Mouse (Mus musculus) right cerebral cortex, postnatal 25 days (tissue): ENCODE results near the gene Wdr47.
"Not testable (repeated sequence)": the region's sequence is repeated elsewhere in the genome, so short reads cannot be mapped to it uniquely, and the experiment has no call there.

ENCODE experiments used
- DNase-seq: peaks from one replicate; pipeline ENCODE4 v3.0.0; 2022

Wdr47 gene

GRCm38 (mm10) chr3:108639412-108639811, 48.3 kb downstream of the Wdr47 start:
- DNase-seq = no peak

- DNase-seq = no peak
Measured at GRCm38 (mm10) chr3:108640998-108641397, 49.9 kb downstream of the Wdr47 start.

GRCm38 (mm10) chr3:108644856-108645255, 53.8 kb downstream of the Wdr47 start:
- DNase-seq = no peak

GRCm38 (mm10) chr3:108646036-108646435, 55.0 kb downstream of the Wdr47 start:
- DNase-seq = no peak

- DNase-seq = not testable (repeated sequence)
Measured at GRCm38 (mm10) chr3:108647681-108648080, 56.6 kb downstream of the Wdr47 start.

GRCm38 (mm10) chr3:108652866-108653642, 62.0 kb downstream of the Wdr47 start:
- DNase-seq = no peak

GRCm38 (mm10) chr3:108653710-108654379, 62.8 kb downstream of the Wdr47 start, which contains the start of gene Clcc1:
Gene Clcc1, plus strand, starts transcription at chr3:108653913.
- peak; percentile 96 for DNase-seq

- no peak for DNase-seq
Measured at GRCm38 (mm10) chr3:108654566-108654965, 63.5 kb downstream of the Wdr47 start.

GRCm38 (mm10) chr3:108655486-108655885, 64.4 kb downstream of the Wdr47 start:
- DNase-seq = no peak

- DNase-seq = no peak
Measured at GRCm38 (mm10) chr3:108658612-108659011, 67.5 kb downstream of the Wdr47 start.

GRCm38 (mm10) chr3:108660941-108661340, 69.9 kb downstream of the Wdr47 start:
- DNase-seq = no peak

- DNase-seq = no peak
Measured at GRCm38 (mm10) chr3:108676616-108677015, 85.5 kb downstream of the Wdr47 start.

- DNase-seq = no peak
Measured at GRCm38 (mm10) chr3:108681004-108681403, 89.9 kb downstream of the Wdr47 start.

GRCm38 (mm10) chr3:108683597-108683996, 92.5 kb downstream of the Wdr47 start:
- DNase-seq = not testable (repeated sequence)

- DNase-seq = no peak
Measured at GRCm38 (mm10) chr3:108685701-108686100, 94.6 kb downstream of the Wdr47 start.

- no peak for DNase-seq
Measured at GRCm38 (mm10) chr3:108689015-108689441, 97.9 kb downstream of the Wdr47 start.

- DNase-seq = no peak
Measured at GRCm38 (mm10) chr3:108689446-108689845, 98.4 kb downstream of the Wdr47 start.

GRCm38 (mm10) chr3:108689979-108690378, 98.9 kb downstream of the Wdr47 start:
- DNase-seq = no peak

- peak; percentile 49 for DNase-seq
Measured at GRCm38 (mm10) chr3:108694321-108694720, 103.2 kb downstream of the Wdr47 start.
